ENCODE assay signal across 9 mouse cellular contexts in the genomic region with DNA sequence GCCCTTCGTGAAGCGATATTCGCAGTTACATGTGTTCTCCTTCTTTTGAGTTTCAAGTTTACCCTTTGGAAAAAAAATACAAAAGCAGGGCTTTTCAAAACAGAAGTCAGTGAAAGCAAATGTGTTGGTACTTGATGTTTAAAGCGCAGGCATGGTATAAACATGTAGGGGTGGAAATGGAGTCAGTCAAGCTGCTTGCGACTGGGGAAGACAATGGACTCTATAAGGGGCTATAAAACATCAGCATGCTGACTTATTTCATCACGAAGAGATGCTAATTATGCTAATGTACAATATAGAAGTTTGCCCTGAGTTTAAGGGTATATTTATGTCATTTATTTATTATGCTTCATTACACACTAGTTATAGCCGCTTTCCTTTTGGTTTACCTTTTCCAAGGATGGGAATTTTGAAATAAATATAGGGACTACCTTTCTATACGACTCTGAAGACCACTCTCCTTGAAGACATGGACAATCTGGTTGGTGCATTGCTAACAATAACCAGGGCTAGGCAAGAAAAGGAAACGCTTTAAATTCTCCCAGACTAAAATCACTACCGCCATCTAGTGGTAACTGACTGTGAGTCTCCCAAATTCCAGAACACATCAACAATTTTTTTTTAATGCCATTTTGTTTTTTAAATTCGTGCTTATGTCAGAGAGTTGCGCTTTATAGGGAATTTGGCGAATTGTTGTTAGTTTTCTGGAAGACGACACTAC.
DNase-seq lines count a peak whose midpoint lies in the region; ATAC-seq and TF ChIP-seq lines count a peak whose summit lies in the region.
"Had no signal": no experiment of that assay in that cellular context is flagged by ENCODE, and none has a peak within 500 bp of the region (broad histone marks: within the 10 kb centered on the region; RNA-seq: fewer than 3 reads in every experiment).

No protein-coding gene starts in this region.

- ATAC-seq in lung, postnatal 0 days, result no peak
- no peak for ATAC-seq in embryonic facial prominence, embryonic 13.5 days (ENCODE audit: insufficient number of reproducible peaks, insufficient read depth, low FRiP score, low TSS enrichment, low read depth)
- 0 out of 2 replicates have a peak, but pooled peaks have one; percentile 49 for ATAC-seq in midbrain, postnatal 0 days (ENCODE audit: low FRiP score)

- TF ChIP-seq EP300 in lung, postnatal 0 days (IDR thresholded peaks at IDR 0.05), result no peak

- no peaks in the 10 kb centered on the region for H3K4me1 ChIP-seq in lung, postnatal 0 days (ENCODE audit: insufficient read depth, low read depth, low read length)
- no peaks in the 10 kb centered on the region for H3K4me1 ChIP-seq in embryonic facial prominence, embryonic 13.5 days
- no peaks in the 10 kb centered on the region for H3K4me1 ChIP-seq in midbrain, postnatal 0 days (ENCODE audit: insufficient read depth, low read length)
- H3K4me1 ChIP-seq: liver, embryonic 15.5 days had no signal

- no peak overlapping the region for H3K9ac ChIP-seq in lung, postnatal 0 days (replicated peaks; ENCODE audit: low read depth)
- no peak overlapping the region for H3K9ac ChIP-seq in embryonic facial prominence, embryonic 13.5 days
- no peak overlapping the region for H3K9ac ChIP-seq in midbrain, postnatal 0 days (replicated peaks; ENCODE audit: low read length, poor library complexity, severe bottlenecking)
- H3K9ac ChIP-seq: liver, embryonic 15.5 days had no signal

- H3K4me3 ChIP-seq in lung, postnatal 0 days (ENCODE audit: low read depth, low read length), result no peak overlapping the region
- no peak overlapping the region for H3K4me3 ChIP-seq in embryonic facial prominence, embryonic 13.5 days
- H3K4me3 ChIP-seq in midbrain, postnatal 0 days (ENCODE audit: low read depth, low read length), result no peak overlapping the region
- H3K4me3 ChIP-seq: liver, embryonic 15.5 days had no signal

- no peaks in the 10 kb centered on the region for H3K36me3 ChIP-seq in lung, postnatal 0 days (ENCODE audit: insufficient read depth, low read length)
- H3K36me3 ChIP-seq in embryonic facial prominence, embryonic 13.5 days, result no peaks in the 10 kb centered on the region
- H3K36me3 ChIP-seq in midbrain, postnatal 0 days (ENCODE audit: insufficient read depth, low read length), result no peaks in the 10 kb centered on the region
- H3K36me3 ChIP-seq: liver, embryonic 15.5 days had no signal

- no peaks in the 10 kb centered on the region for H3K9me3 ChIP-seq in lung, postnatal 0 days (ENCODE audit: low read length)
- no peaks in the 10 kb centered on the region for H3K9me3 ChIP-seq in embryonic facial prominence, embryonic 13.5 days
- no peaks in the 10 kb centered on the region for H3K9me3 ChIP-seq in midbrain, postnatal 0 days (ENCODE audit: low read length)
- H3K9me3 ChIP-seq: liver, embryonic 15.5 days had no signal

- peak; percentile 13 to 55 for DNase-seq in frontal cortex, postnatal 36 days (ENCODE audit: low spot score in 2 of 2)
- DNase-seq in frontal cortex, postnatal 10 days (ENCODE audit: low spot score in 2 of 2), result no peak
- peak; percentile 78 for DNase-seq in lung, postnatal 0 days (ENCODE audit: low spot score)
- DNase-seq in lung, postnatal 4 days, result no peak
- peak; percentile 86 for DNase-seq in midbrain, postnatal 0 days (ENCODE audit: low spot score)
- no peak for DNase-seq in urinary bladder, postnatal 25 days (ENCODE audit: low spot score)
- DNase-seq in adrenal gland, postnatal 4 days (ENCODE audit: low spot score in 2 of 2), result no peak

- no peak overlapping the region for H3K27ac ChIP-seq in lung, postnatal 0 days (ENCODE audit: low read length)
- no peak overlapping the region for H3K27ac ChIP-seq in embryonic facial prominence, embryonic 13.5 days
- no peak overlapping the region for H3K27ac ChIP-seq in midbrain, postnatal 0 days (ENCODE audit: low read depth, low read length)
- H3K27ac ChIP-seq: liver, embryonic 15.5 days had no signal

- 47% methylated on average over 14 of the region's 14 CpGs for WGBS in lung, postnatal 0 days
- WGBS in embryonic facial prominence, embryonic 13.5 days, result 46% methylated on average over 14 of the region's 14 CpGs
- 49% methylated on average over 14 of the region's 14 CpGs for WGBS in midbrain, postnatal 0 days

- no peaks in the 10 kb centered on the region for H3K27me3 ChIP-seq in lung, postnatal 0 days (replicated peaks; ENCODE audit: insufficient read depth, low read length)
- H3K27me3 ChIP-seq in embryonic facial prominence, embryonic 13.5 days, result no peaks in the 10 kb centered on the region
- H3K27me3 ChIP-seq in midbrain, postnatal 0 days (ENCODE audit: insufficient read depth, low read length), result no peaks in the 10 kb centered on the region
- H3K27me3 ChIP-seq: liver, embryonic 15.5 days had no signal

- H3K4me2 ChIP-seq in lung, postnatal 0 days (replicated peaks; ENCODE audit: low read depth, low read length), result no peak overlapping the region
- peak overlapping the region; percentile 17; the same call in 1 of the 2 replicates for H3K4me2 ChIP-seq in embryonic facial prominence, embryonic 13.5 days
- 0 out of 2 replicates have a peak overlapping the region, but pooled peaks have one; percentile 12 for H3K4me2 ChIP-seq in midbrain, postnatal 0 days (ENCODE audit: low read depth, low read length, poor library complexity, severe bottlenecking)
- H3K4me2 ChIP-seq: liver, embryonic 15.5 days had no signal

- TF ChIP-seq CTCF in lung, postnatal 0 days (IDR thresholded peaks at IDR 0.05), result peak; percentile 69
- TF ChIP-seq CTCF in midbrain, postnatal 0 days (IDR thresholded peaks at IDR 0.05), result peak; percentile 81

Comparison
In these comparisons a context has a peak if more than half of its experiments do, and no peak if none do; other contexts are left out.
1. DNase-seq: peak in frontal cortex, postnatal 36 days (2 of 2), lung, postnatal 0 days (single experiment) and midbrain, postnatal 0 days (single experiment); none in frontal cortex, postnatal 10 days (0 of 2), lung, postnatal 4 days (0 of 2), urinary bladder, postnatal 25 days (single experiment) and adrenal gland, postnatal 4 days (0 of 2).